Mouse (Mus musculus): ENCODE data around the gene Spaca9. TPM values are rescaled to one million over a fixed set of nuclear protein-coding genes. Genes with fewer than 3 reads are reported as not detected.

Spaca9 gene
- 0.93 TPM in 1 of 2 replicates, not detected in the other for total RNA-seq (2021)
- long read RNA-seq, experiment 1, partial matches to known transcripts = 0 of 2 reads
- long read RNA-seq, experiment 1, other reads (novel, unspliced or antisense) = 0 of 2 reads
- long read RNA-seq, experiment 2, partial matches to known transcripts = 1 of 1 reads
- long read RNA-seq, experiment 2, other reads (novel, unspliced or antisense) = 0 of 1 reads

DNA sequence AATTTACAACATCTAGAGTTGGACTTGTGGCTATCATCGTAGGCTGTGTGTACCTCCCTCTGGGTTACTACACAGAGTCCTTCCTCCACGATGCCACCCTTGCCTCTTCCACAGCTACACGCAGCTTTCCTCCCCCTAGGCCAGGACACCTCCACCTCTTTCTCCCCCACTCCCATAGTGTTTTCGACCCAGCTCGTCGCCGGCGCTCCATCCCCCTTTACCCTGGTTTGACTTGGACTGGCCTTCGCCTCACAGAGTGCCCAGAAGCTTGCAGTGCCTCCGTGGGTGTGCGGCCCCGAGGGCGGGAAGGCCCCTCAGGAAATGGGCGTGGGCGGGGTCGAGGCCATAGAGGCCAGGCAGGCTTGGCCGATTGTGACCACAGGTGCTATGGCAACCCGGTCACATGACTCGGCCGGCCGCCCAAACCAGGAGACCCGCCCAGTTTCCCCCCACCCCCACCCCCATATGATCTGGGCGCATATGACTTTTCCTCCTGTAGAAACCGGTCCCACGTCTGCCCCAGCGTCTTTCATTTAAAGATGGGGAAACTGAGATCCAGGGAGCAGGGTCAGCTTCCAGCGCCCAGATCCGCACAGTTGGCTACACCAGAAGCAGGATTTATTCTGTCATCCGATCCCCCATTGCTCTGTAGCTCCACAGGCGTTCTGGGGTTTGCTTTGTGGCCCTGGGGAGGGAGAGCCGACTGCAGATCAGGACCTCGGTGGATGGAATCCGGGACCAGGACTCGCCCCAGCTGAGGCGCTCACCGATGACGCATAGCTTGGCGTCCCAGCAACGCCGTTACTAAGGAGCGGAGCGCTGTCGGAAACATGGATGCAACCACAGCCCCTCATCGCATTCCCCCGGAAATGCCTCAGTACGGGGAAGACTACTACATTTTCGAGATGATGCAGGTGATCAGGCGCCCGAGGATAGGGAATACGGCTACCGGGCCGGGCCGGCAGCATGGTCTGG, at the start of gene Spaca9, which contains the start of gene Ak8:
TSS of gene Spaca9 (minus strand) at position 367 of the 975 bp plus-strand sequence.
TSS of gene Ak8 (plus strand) at position 804 of the 975 bp plus-strand sequence.
- peak; percentile 92 for DNase-seq

DNA sequence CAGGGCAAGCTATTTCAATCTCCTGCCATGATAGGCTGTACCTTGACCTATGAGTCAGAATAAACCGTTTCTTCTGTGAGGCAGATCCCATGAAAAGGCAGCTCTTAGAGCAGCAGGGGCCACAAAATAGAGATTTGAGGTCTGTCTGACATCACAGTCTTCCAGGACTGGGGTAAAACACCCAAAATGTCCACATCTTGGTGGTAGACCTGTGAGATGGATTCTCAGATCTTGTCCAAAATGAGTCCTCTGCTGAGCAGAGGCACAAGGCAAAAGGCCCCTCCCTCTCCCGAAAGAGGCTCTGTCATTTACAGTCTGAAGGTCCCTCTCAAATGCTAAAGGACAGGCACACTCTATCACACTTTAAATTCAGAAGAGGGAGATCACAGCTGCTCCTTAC, 48.2 kb upstream of the Spaca9 start:
- peak; percentile 21 for DNase-seq

- DNase-seq = no peak
Measured at GRCm38 (mm10) chr2:28746682-28747332, 47.3 kb upstream of the Spaca9 start.

DNA sequence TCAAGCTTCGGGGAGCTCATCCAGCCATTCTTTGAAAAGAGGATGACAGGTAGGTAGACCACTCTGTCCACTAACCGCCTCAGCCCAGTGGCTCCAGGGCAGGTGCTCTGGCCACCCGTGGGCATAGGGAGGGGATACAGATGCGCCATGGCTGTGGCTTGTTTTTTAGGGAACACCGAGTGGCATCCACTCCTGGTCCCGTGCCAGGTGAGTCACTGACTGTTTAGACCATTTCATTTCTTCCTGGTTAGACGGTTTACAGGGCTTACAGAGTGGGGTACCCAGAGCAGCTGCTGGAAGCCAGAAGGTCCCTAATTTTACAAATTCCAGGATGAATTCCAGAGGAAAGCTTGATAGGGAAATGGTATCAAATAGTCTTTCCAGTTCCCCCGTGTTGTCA, 43.2 kb upstream of the Spaca9 start:
- peak; percentile 47 for DNase-seq

DNA sequence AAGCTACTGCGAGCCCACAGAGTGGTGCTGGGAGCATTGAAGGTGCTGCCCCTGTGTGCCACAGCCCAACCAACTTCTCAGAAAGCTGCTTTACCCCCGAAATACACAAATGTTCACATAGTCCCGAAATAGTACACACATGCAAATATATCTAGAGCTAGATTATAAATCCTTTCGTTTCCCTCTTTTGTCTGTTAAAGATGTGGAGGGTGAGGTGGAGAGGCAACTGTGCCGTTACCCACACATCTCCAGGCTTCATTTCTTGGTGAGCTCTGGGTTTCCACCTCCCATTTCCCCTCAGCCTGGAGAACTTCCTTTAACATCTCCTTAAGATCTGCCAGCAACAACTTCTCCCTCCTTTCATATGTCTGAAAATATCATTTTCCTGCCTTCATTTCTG, 40.6 kb upstream of the Spaca9 start:
- DNase-seq = no peak

- peak; percentile 51 for DNase-seq
Measured at GRCm38 (mm10) chr2:28737112-28737511, 37.6 kb upstream of the Spaca9 start.

DNA sequence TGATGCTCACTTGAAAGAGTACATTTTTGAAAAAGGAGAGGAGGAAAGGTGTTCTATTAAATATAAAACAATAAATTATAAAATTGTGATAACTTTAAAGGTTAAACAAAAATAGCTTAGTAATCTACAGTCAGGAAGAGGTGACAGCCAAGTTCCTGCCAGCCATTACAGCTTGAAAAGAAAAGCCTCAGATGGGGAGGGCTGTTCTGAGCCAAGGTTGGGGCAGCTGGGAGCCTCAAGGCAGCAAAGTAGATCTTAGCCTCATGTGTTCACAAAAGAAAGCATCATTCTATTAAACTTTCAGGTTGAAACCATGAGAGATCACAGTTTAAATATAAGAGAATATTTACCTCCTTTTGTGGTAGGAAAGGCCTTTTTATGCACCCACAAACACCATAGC, 31.1 kb upstream of the Spaca9 start:
- no peak for DNase-seq

DNA sequence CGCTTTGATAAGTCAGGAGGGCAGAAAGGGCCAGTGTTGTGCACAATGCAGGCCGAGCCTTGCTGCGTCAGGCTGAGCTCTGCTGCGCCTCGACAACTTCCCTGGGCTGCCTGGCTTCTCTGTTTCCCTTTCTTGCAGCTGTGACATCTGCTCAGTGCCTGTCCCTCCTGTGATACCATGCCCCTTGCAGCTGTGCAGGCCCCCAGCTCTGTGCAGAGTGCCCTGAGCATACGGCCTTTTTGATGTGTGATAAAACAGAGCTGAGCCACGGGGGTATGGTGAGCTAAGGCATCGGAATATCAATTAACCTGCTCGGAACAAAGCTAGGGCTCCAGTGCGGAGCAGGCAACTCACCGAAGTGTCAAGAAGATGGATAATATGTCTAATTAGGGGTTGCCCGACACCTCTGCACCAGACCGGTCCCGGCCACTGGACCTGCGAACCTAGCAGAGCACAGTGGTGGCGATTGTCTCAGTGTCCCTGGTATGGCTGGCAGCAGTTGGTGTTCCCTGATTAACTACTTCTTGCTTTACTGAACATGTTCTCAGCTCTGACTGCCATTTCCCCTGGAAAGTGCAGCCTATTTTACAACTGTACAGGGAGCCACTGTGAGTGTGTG, 28.4 kb upstream of the Spaca9 start:
- no peak for DNase-seq

DNA sequence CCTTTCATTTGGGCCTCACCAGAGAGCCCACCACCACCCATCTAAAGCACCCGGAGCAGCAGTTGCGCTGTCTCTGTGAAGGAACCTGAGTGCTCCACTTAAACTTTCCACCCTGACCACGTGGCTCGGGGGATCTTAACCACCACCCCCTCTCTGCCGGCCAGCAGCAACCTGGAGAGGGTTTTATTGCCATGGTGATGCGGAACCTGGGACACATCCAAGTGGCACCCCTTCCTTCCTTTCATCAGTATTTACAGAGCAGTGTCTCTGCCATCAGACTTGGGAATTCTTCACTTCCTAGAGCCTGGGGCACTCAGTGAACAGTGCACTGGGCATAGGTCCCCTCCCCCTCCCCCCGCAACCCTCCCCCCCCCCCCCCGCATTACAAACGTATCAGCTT, 24.4 kb upstream of the Spaca9 start:
- no peak for DNase-seq

DNA sequence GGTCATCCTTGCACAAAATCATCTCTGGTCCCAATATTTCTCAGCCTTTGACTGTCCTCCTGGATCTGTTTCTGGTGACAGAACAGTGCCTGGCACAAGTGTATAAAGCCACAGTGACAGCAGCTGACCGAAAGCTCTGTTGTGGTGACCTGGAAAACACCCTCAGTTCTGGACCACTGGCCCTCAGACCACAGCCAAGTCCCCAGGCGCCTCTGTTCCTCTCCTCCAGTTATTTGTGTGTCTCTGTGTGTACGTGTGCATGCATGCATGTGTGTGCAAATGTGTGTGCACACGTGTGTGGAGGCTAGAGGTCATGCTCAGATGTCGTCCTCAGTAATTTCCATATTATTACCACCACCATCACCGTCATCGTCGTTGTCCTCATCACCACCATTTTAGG, 22.9 kb upstream of the Spaca9 start:
- no peak for DNase-seq

- no peak for DNase-seq
Measured at GRCm38 (mm10) chr2:28713036-28713435, 13.5 kb upstream of the Spaca9 start.

DNA sequence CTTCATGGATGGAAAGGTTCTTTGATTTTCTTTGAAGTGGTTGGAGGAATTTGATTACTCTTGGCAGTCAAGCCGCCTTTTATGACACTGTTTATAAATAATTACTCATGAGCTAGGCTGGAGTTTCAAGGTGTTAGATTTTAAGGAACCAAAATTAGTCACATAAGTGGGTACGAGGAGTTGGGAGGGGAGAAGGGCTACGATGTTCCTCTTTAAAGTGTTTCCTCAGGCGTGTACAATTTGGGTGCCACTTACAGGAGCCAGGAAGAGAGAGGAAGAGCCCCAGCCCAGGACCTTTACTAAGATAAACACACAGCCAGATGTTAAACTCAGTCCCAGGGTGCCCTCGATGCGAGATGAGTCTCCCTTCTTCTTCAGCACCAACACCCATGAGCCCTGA, 7.3 kb upstream of the Spaca9 start:
- DNase-seq = no peak

- DNase-seq = no peak
Measured at GRCm38 (mm10) chr2:28706106-28706636, 6.6 kb upstream of the Spaca9 start.

DNA sequence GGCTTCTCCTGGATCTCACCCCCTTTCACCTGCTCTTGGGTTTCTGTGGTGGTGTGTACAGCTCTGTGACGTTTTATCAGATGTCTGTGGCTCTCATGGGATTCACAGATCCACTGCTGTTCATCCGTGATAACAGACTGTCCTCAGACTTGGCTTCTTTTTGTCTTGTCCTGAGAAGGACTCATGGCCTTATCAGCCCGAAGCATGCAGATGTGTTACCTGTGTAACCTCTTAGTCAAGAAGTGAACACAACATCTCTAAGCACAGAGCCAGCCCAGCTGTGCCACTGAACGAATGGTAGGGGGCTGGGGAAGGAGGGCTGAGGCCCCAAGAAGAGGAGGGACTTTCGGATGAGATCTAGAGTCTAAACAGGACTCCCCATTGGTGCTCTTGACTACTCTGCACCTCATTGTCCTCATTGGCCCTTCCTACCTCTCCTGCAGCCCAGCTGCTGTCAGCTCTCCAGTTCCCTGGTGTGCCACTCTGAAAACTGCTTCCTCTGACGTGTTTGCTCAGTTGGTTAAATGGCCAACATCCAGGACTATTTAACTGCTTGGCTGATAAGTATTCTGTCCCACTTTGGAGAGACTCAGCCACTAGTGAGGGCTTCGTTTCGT, 2.2 kb upstream of the Spaca9 start:
- no peak for DNase-seq

DNA sequence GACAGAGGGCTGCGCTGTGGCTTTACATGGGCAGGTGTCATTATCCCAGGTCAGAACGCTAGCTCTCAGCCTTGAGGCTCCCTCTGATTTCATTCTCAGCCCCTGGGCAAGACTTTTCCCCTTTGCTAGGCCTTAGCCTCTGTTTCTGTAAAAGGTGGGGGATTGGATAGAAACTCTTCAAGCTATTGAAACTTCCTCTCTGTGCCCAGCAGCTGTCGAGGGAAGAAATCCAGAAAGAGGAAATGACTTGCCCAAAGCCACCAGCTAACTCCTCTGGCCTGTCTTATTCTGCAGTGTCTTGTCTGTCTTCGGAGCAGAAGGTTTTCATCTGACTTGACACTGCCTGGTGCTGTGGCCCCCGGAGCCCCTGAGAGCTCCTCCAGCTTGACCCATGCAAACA, 961 bp downstream of the Spaca9 start:
- no peak for DNase-seq

DNA sequence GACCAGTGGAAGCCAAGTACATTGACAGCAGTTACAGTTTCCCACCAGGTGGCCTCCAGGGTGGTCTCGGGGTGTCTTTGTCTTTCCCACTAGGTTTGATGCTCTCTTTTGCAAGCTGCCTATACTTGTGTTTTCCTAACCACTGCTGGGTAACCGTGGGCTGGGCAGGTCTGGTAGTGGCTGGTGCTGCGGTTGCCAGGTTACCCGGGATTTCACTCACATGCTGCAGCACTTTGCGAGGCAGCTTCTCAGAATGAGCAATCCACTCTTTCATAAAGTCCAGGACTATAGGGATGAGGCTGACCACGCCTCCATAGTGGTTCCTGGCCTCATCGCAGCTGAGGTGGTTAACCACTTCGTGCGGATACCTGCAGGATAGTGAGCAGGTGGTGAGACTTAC, 6.8 kb downstream of the Spaca9 start:
- no peak for DNase-seq

DNA sequence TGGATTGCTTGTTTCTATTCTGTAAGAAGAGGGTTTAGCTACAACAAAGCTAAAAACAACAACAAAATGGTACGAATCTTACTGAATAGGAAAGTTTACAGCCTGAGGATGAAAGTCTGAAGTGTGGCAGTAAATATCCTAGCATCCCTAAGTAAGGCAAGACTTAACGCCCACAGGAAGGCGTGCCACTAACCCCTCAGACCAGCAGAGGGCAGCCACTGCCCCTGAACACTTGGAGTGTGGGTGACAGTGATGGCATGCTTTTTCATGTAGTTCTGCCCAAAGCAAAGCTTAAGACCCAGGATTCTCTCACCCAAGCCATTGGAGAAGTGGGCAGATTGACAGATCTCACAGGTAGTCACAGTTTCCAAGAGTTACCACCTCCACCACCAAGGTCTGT, 11.1 kb downstream of the Spaca9 start:
- peak; percentile 61 for DNase-seq

DNA sequence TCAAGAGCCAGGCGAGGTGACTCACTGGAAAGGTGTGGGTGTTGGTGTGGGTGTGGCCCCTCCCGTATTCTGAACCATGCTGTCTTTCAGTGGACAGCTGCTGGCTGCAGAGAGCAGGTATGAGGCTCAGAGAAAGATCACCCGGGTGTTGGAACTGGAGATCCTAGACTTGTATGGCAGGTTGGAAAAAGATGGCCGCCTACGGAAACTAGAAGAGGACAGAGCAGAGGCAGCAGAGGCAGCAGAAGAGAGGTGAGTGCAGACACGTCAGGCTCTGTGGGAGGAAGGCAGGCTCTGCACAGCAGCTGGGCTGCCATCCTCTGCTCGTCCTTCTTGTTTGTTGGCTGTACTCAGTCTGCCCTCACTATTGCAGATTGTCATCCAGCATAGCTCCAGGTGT, 13.6 kb downstream of the Spaca9 start:
- DNase-seq = no peak

GRCm38 (mm10) chr2:28681718-28682117, 17.8 kb downstream of the Spaca9 start:
- peak; percentile 72 for DNase-seq

DNA sequence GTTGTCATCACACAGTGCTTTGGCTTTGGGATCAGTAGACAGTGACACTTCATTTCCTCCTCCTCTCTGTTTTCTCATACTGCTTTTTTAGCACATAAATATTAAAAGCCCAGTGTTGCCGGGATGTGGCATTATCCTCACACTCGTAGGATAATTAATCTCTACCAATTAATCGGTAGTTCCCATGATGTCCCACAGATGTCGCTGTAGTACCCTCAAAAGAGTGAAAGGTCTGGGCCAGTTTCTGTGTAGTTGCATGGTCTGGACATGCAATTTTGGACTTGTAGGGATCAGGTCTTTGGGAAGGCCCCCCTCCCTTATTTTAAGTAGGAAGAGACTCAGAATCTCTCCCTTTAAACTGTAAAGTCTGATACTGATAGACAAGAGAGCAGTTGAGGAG, 18.8 kb downstream of the Spaca9 start:
- DNase-seq = peak; percentile 31

GRCm38 (mm10) chr2:28676005-28676404, 23.5 kb downstream of the Spaca9 start:
- DNase-seq = no peak

DNA sequence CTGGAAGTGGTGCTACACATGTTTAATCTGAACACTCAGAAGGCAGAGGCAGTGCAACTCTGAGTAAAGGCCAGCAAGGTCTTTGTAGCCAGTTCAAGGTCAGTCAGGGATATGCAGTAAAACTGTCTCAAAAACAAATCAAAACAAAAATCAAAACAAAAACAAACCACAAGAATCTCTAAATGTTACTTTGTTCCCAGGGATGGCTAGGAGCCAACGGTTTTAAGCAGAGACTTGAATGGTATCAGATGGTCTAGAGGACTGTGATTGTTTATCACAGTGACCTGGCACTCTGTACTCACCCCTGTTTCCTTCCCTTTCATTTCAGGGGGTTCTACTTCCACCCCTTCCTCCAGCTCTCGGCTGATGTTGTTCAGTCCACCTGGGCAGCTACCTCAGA, 28.1 kb downstream of the Spaca9 start:
- no peak for DNase-seq

Data from adrenal gland, postnatal 14 days (tissue).